Mouse (Mus musculus): ENCODE measurements at regions not wholly inside any gene's neighbourhood (a gene's known extent, or its start where the extent isn't known, plus 50 kb on each side); places are given as distances from the start of the nearest gene placed in this dataset.

DNA sequence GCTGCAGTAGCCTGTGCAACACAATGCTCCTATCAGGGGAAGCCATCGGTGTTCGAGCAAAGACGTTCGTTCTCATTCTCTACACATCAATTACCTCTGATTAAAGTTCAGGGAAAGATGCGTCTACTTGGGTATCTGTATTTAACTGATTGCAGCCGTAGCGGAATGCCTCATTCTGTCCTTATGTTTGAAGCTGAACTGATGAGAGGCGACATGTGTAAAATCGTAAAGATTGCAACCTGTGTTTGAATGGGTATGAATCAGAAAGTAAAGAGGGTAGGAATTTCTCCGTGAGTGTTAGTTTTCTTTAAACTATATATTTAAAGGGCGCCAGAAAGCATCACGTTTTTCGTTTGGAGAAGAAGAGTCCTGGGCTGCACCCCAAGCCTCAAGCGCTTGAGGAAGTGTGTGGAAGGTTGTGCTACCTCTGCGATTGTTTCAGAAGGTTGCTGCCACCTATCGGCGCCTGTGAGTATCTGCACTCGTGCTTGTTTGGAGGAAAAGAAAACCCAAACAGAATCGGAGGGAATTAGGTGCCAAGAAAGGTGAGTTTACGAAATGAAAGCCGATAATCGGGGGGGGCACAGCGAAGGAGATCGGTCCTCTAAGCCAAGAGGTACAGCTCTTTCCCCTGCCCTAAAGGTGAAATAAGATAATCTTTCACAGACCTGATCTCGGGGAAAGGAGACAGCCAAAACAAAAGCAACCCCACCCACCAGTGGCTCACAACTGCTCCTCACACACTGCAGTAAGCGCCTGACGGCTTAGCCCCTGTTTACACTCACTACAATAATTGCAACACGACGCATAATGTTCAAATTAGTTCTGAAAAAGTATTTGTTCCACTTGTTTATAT is 346.4 kb upstream of the Prkcq start:
- DNase-seq = peak; percentile 21

DNA sequence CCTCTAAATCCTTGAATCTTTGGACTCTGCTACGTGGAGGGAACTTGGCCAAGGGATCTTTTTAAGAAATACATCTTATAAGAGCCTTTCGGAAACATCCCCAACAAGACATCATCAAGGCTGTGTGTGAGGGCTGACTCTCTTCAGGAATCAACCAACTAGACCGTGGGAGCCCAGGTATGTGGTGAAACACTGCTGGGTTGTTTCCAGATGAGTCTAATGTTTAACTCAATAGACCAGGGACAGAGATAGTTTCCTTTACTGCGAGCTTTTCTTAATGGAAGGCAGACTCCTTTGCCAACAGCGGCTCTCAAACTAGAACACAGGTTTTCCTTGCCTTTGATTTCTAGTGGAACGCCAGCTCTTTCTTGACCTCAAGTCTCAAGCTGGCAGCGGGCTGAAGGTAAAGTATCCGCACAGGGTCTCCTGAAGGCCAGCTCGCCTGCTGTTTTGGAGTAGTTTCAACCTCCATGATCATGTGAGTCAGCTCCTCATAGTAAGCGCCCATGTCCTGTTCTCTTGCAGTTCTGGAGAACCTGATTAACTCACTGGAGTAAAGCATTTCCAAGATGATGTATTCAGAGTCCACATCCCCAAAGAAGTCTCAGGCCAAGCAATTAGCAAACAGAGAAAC is 345.7 kb upstream of the Prkcq start:
- DNase-seq = no peak

DNA sequence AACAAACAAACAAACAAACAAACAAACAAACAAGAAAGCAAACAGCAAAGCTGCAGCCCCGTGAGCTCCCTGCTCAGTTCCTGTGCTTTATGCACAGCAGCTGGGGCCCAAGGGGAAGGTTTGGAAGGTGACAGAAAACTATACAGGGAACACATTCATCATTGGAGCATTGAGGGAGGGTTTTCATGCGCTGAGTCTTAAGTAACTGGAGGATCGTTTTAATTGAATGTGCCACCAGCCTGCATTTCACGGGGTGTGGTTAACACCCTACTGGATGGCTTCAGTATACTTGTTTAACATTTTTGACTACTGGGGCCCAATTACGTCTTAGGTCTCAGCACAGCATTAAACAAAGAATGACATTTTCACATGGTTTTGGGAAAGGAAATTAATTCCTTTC is 331.9 kb upstream of the Prkcq start:
- DNase-seq = no peak

DNA sequence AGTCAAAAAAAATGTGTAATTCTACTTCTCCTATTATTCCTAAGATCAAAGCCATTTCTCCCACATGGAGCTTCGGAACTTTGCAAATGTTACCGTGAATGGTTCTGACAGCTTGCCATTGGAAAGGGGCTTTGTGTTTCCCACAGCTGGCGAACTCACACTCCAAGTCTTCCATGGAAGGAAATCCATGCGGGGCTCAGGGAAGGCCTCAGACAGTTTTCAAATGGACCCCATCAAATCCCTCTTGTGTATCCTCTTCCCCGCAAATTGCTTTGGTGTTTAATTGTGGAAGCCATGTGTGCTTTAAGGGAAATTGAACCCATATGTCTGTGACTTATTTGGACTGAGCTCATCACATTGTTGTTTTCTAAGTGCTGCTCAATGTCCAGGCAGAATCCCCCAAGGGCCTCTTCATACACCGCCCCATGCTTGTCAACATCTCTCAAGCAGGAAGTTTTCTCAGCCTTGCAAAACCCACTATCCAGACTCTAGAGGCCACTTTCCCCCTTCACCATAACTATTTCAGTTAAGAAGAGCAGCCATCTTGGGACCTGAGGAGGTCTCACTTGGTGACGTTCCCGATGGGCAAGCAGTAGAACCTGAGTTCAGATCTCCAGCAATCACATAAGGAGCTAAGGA is 310.1 kb upstream of the Prkcq start:
- DNase-seq = no peak

DNA sequence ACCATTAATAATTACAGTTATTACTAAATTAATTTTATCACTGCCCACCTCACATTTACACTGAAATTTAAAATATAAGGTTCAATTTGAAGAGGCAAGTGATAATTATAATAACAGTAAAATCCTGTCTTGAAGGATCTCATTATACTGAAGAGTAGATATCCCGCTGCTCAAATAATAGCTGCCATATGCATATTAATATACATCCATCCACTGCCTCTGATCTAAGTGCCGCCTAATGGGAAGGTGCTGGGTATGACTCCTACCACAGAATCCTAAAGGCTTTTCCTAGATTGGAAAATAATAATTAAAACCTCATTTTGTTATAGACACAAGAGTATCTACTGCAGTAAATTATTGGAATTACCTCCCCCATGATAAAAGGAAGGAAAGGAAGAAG is 307.5 kb upstream of the Prkcq start:
- no peak for DNase-seq

DNA sequence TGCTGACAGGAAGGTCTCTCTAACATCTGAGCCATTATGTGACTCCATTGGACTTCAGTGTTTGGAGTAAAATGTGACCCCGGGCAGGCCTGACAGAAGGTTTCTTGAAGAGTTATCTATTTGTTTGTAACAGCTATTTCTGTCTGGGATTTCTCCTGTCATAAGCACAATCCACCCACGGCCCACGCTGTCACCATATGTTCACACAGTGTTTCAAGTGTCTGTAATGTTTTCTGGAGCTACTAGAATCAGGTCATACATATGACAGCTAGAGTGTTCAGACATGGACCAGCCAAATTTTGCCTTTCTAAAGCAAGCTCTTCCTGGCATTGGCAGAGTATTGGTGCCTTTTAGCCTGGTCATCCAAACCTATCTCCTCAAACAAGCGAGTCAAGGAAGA is 297.6 kb upstream of the Prkcq start:
- no peak for DNase-seq

DNA sequence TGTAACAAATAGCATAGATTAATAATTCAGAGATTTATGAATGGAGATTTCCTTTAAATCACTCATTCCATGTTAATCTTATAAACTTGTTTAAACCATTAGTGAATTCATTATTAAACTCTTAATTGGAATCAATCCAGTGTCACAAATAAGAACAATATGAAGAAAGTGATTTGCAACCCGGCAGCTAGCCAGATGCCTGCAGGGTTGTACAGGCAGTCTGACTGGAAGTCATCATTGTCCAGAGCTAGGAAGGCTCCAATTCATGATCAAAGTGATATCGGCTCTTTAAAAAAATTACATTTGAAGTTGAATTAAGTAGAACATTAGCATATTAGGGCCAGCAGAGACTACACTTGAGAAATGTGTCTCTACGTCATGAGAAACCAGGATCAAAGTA is 270.0 kb upstream of the Prkcq start:
- DNase-seq = no peak

DNA sequence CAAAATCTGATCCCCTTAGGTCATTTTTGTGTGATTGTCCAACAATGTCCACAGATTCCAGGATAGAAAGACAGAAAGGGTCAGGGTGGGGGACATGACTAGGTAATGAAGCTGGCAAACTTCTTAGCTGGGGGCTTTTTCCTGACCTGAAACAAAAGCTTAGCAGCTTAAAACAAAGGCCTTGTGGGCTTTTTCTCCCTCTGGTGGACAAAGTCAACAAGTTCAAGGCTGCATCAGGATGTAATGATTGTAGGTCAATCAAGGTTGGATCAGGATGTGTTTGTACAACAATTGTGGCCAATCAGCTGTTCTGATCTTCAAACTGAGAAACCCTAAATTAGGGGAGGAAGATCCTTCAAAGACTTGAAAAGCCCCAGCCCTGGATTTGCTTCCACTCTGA is 252.0 kb upstream of the Prkcq start:
- no peak for DNase-seq

DNA sequence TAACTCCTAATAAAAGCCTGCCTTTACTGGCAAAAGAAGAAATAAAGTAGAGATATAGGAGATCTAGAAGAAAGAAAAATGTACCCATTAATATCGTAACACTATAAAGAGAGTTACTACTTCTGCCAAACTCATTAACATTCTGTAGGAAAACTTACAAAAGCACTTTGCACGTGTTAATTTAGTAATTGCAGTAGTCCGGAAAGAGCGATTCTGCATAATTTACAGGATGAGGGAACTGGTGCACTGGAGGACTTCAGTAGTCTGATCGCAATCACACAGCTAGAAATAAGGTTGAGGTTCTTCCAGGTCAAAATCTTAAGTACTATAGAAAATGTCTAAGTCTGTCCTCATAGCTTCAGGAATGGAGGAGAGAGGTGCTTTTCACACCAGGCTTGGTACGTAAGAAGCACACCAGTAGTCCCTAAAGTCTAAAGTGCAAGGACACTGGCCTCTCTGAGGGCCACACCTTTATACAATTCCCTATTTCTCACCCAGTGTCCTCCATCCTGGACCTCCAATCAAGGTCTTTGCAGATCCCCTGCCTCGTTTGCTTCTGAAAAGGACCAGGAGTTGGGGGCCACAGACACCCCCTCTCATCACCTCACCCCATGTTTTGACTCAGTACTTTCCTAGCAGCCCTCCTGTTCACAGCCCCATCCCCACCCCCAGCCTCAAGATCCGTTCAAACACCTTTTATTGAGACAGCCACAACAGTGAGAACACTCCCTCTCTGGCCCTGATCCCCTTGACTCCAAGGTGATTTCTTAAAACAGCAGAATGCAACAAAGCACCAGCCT is 251.0 kb upstream of the Prkcq start:
- no peak for DNase-seq

DNA sequence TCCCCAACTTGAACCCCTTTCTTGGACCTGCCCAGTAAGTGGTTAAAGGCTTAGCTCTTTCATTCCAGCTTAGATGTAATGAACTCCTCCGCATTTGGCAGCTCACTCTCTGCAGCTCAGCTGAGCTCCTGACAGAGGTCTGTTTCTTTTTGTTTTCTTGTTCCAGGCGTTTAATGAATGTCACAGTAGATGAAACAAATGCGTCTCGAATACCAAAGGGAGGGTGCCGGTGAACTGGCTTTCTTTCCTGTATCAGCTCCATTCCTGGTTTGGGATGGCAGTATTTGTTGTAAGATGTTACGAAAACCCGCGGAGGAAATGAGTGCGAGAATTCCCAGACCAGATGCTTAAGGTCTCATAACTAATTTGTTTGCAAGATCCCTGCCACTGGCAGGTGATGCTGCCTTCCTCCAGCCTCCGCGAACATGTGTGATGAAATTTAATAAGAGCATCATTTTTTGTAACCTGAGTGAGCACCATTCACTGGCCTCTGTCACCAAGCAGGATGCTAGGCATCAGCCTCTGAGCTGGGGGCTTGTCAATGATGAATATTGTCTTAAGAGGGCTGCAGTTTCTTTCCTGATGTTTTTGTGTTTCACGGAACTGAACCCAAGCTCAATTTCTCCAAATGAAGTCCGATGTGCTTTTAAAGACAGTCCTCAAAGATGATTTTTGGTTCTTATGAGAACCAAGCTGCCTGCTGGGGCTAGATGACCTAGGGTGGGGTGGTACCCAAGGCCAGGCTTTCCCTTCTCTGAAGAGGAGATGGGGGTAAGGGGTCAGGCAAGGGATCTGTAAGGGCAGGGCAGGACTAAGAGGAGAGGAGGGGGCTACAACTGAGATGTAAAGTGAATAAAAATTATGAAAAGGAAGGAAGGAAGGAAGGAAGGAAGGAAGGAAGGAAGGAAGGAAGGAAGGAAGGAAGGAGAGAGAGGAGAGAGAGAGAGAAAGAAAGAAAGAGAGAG is 250.1 kb upstream of the Prkcq start:
- DNase-seq = no peak

DNA sequence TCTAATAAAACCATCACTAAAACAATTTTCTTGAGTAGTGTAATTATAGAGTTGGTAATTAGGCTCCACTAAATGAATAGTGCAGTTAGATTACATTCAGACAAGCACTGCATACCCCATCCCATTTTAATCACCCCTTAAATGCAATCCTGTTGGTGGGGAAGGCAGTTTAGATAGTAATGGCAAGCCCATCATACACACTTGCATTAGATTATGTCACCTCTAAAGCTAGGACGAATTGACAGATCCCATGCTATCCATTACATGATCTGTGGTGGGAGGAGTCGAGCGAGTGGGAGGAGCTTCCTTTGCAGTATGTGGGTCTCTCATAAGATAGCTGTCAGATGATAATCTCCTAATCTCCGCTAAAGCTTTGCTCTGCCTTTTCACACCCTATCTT is 247.9 kb upstream of the Prkcq start:
- DNase-seq = no peak

DNA sequence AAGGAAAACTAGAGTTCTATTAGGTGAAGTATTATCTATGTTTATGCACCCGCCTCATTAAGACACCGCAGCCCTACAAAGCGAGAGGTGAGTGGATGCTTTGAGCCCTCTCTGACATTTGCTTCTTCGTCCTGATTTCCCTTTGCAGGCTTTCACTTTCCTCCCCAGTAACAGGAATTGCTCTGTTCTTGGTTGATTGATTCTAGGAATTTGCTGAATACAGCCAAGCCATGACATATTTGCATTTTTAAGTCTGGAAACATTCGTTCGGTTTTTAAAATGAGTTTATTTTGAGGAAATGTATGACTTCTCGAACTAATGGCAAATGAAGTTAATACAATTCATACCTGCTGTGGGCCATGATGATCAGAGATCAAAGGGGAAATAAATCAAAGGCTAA is 246.5 kb upstream of the Prkcq start:
- DNase-seq = no peak

DNA sequence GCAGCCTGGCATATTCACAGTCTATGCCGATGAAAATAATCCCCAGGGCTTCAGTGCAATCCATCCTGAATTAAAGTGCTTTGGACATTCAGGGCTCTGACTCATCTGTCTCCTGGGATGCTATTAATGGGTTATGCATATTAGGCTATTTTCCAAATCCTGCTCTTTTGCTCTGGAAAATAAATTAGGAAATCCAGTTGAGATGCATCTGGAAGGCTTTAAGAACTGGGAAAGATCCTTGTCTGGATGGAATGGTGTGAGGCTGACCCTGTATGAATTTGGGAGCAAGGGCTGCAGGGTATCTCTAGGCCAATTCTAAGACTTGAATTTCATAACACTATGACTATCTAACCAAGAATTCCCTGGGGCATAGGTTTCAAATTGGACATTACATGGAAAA is 234.5 kb upstream of the Prkcq start:
- no peak for DNase-seq

DNA sequence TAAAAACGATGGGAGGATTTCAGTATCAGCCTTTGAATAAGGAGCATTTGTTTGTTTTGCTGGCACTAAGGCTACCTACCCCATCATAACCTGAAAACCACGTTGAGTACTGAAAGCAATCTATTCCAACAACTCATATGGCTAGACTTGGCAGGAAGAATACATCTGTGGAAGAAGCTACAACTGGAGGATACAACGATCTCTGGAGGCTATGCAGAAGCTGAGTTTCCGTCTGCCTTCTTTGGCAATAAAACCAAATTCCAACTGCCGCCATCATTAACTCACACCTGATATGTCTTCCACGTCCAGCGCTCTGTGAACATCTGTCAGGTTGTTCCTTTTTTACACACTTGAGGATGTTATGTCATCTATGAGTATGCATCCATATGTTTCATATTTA is 206.7 kb upstream of the Prkcq start:
- DNase-seq = no peak

DNA sequence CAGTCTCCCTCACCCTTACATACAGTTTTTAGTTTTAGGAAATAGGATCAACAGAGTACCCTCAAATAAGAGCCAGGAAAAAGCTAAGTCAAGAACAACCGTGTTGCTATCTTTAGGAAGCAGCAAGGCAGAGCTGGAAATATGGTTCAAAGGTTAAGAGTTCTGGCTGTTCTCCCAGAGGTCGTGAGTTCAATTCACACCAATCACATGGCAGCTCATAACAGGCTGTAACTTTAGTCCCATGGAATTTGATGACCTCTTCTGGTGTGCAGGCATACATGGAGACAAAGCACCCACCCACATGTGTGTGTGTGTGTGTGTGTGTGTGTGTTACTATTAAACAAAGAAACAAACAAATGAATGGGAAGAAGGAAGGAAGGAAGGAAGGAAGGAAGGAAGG is 205.0 kb upstream of the Prkcq start:
- DNase-seq = no peak

DNA sequence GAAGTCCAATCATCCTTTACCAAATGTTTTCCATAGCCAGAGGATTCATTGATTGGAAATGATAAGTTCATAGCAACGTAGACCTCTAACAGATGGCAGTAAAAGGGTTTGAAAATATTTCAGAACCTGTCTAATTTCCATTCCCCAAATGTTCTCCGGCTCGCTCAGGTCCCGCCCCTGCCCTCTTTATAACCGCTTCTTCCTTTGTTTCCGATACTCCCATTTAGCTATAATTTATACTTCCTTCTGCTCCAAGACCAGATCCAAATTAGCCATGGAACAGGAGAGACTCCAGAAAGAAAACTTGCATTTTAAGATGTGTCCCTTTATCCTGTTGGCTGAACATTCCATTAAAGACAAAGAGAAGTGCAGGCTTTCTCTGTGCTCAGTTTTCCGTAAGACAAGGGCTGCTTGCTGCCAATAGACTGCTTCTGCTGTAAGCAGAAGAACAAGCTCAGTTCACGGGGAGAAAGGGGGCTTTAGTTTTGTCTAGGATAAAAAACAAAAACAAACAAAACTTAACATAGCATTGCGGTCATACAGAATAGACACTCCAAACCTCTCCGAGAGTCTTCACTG is 202.7 kb upstream of the Prkcq start:
- no peak for DNase-seq

DNA sequence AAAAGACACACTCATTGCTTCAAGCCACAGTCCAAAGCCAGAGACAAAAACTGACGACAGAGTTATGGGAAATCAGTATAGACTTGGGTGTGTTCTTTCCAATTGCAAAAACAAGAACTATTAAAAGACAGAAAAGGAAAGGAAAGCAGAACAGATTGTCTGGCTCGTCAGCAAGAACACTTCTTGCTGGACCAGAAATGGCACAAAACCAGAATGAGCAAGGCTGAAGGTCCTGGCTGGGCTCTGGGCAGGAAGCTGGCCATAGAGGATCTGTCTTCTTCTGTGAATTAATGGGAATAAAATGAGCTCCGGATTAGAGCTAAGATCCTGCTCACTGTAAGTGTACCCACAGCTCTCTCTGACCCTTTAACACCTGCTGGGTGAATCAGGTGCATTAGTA is 199.9 kb upstream of the Prkcq start:
- no peak for DNase-seq

DNA sequence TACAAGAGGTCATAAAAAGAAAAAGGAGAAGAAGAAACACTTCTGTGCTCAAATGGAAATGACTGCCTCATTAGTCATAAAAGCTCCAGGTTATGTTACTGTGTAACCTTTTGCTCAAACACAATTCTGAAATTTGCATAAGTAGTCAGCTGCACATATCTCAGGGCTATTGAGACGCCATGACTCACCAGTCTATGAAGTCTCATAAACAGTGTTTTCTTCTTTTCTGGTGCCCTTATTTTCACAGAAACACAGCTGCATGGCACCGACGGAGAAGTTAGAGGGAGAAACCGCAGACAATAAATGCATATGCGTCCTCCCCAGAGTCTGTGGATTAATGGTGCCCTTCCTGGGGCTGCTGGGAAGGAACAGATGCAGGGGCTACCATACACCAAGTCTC is 193.1 kb upstream of the Prkcq start:
- no peak for DNase-seq

DNA sequence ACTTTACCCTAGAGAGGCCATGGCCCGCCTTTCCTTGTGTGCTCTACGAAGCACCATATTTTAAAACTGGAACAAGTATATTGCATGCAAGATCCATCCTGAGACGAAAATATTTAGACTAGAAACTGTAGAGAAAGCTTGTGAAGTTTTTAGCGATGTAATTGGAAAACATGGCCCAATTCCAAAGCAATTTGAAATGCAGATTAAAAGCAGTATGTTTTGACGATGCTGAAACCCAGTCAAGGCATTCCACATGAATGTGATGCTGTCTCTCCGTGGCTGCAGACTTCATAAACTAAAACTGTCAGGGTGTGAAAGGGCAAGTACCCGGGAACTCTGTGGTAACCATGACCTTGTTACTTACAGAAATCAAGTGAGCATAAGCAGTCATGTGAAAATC is 185.8 kb upstream of the Prkcq start:
- no peak for DNase-seq

DNA sequence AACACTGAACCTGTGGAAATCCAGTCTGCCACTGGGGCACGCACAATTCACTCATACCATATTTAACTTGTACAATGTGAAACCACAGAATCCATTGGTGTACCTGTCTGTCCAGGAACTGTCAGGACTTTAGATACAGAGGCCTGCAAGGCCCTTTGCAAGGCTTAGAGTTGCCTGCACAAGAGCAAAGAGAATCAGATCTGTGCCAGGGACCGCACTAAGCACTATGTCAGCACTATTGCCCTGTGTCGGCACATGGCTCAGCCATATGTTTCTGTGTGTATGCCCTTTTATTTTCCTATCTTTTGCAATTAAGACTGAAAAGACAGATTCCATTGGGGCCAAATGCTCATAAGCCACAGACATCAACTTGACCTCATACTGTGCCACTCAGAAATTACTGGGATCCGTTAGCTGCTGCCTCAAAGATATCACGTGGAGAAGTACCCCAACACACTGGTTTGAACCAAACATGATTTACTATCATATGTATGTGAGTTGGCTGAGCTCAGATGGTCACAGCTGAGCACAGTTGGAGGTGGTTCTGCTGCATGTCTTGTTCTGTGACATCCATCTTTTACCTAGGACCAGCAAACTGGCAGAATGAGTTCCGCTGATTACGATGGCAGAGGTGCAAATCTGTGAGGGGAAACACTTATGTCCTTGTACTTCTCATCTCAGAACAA is 181.7 kb upstream of the Prkcq start:
- DNase-seq = no peak

DNA sequence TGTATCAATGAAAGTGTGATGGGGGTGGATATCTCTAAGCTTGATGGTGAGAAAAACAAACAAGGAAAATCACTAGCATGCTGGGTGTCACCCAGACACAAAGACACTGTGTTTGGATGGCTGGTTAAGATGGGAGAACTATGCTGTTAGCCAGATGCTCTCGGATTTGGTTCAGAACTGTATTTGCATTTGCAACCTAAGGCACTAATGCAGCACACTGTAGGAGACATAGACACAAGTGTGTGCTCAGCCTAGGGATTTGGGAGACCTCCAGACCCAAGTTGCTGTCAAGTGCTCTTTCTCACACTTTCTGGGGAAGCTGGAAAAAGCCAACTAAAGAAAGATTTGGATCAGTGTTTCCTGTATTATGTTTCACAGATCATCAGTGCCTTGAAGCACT is 173.1 kb upstream of the Prkcq start:
- no peak for DNase-seq

Data from cerebellum, adult 11 months (tissue).